Mouse (Mus musculus): ENCODE measurements around the gene Apc2. TPM values are rescaled to one million over a fixed set of nuclear protein-coding genes. Genes with fewer than 3 reads are reported as not detected.
A peak's percentile ranks its signal among the peaks of the same experiment; 100 is the strongest.

The Apc2 gene
- total and polyA plus RNA-seq, 3 experiments = 0.07 to 0.13 TPM; not detected in 1

DNA sequence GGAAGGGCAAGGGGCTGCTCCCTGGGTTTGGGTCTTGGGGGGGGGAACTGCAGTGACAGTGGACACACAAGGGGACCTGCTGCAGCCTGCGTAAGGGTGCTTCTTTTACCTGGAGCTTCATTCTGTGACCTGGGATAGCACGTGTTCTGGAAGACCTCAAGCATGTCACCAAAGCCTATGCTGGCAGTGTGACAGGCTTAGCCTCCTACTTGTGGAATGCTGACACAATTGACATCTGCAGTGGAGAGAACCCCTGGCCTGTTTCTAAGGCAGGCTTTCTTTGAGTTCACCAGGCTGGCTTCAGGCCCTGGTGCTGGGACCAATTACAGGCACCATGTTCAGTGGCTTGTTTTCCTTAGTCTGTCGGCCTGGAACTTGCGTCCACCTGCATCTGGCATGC lies 1.5 kb upstream of the Apc2 start:
- peaks cover 17% of the 10 kb centered on the region for H3K79me2 ChIP-seq (replicated peaks; ENCODE audit: control insufficient read depth, extremely low read depth, insufficient read depth, poor library complexity, severe bottlenecking)
- no peak overlapping the region for H3K27ac ChIP-seq (ENCODE audit: insufficient read depth, low read depth)
- H3K4me3 ChIP-seq (replicated peaks in 1 of 3; ENCODE audit: low read depth in 2 of 3, low read length in 2 of 3, poor library complexity in 1 of 3) = peak overlapping the region in 2 of 3 experiments; percentile 77 to 99
- peaks cover 1% of the 10 kb centered on the region for H3K9me3 ChIP-seq (replicated peaks; ENCODE audit: low read length)
- peak overlapping the region; percentile 72; the same call in 1 of the 2 replicates for H3K4me2 ChIP-seq (ENCODE audit: insufficient read depth, low read depth, poor library complexity, severe bottlenecking)
- H3K36me3 ChIP-seq (replicated peaks in 1 of 2; ENCODE audit: control insufficient read depth in 1 of 2, insufficient read depth in 1 of 2, low read length in 1 of 2) = peaks cover 18 to 30% of the 10 kb centered on the region in 2 experiments
- TF ChIP-seq ZKSCAN1 (IDR thresholded peaks at IDR 0.05; ENCODE audit: borderline replicate concordance, low read depth, low read length) (no peak), SMC3 (IDR thresholded peaks at IDR 0.05; ENCODE audit: low read depth, low read length) (no peak), NELFE (IDR thresholded peaks at IDR 0.05; ENCODE audit: low read depth, low read length) (no peak), CHD2 (IDR thresholded peaks at IDR 0.05; ENCODE audit: low read length) (no peak), ELF1 (IDR thresholded peaks at IDR 0.05; ENCODE audit: low read depth, low read length) (no peak), MEF2A (IDR thresholded peaks at IDR 0.05; ENCODE audit: borderline replicate concordance, low read depth, low read length) (no peak), ETS1 (conservative IDR thresholded peaks at IDR 0.05; ENCODE audit: low read depth, low read length) (no peak), MXI1 (IDR thresholded peaks at IDR 0.05; ENCODE audit: low read depth, low read length) (no peak), JUND (conservative IDR thresholded peaks at IDR 0.05; ENCODE audit: low read depth, low read length) (no peak), TCF12 (IDR thresholded peaks at IDR 0.05; ENCODE audit: low read depth, low read length) (no peak), HCFC1 (IDR thresholded peaks at IDR 0.05; ENCODE audit: low read depth, low read length) (no peak), E2F4 (IDR thresholded peaks at IDR 0.05; ENCODE audit: insufficient replicate concordance, low read depth, low read length) (no peak)
- dilution Hi-C loops (cut with MboI; ENCODE audit: extremely low pct_ligation_motif_present, extremely low pct_unique_long_range_greater_than_20kb, low sequenced_read_pairs) (no loop called here), in situ Hi-C loops (cut with MboI; ENCODE audit: low pct_ligation_motif_present, low pct_unique_long_range_greater_than_20kb, low sequenced_read_pairs) (no loop called here)
- H3K4me1 ChIP-seq (ENCODE audit: control insufficient read depth in 1 of 2, insufficient read depth in 2 of 2) = peaks cover 8 to 33% of the 10 kb centered on the region in 2 experiments; a peak in 3 of 4 replicates
- peak overlapping the region; percentile 94; the same call in 1 of the 2 replicates for H3K9ac ChIP-seq (ENCODE audit: insufficient read depth, low read depth)
- peaks cover 7% of the 10 kb centered on the region for H3K27me3 ChIP-seq (replicated peaks)
- no peak for DNase-seq (ENCODE audit: extremely low read depth)

DNA sequence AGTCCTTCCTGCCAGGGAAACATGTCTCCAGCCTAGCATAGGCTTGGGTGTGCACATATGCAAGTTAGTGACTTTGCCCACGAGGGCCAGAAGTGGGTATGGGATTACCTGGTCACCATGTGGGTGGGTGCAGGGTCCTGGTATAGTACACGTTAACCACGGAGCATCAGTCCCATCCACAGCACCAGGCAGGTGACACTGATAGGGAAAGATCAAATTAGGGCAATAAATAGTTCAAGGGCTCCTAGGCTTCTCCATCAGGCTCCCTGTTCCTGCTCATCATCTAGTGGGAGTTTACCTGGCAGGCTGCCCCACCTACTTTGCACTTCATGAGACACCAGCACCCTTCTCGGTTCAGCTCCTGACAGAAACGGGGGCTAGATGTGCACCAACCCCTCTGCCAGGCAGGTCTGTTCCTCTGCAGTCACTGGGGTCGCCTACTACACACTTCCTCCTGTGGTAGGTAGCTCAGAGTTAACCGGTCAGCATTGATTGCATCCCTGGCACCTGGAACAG lies 931 bp upstream of the Apc2 start:
- H3K4me1 ChIP-seq (ENCODE audit: control insufficient read depth in 1 of 2, insufficient read depth in 2 of 2) = peaks cover 8 to 33% of the 10 kb centered on the region in 2 experiments; a peak in 3 of 4 replicates
- peak; percentile 54; the same call in 1 of the 2 replicates for TF ChIP-seq ZMIZ1 (IDR thresholded peaks at IDR 0.05; ENCODE audit: low read depth, low read length)
- peak; percentile 98 for TF ChIP-seq POLR2AphosphoS2 (IDR thresholded peaks at IDR 0.05; ENCODE audit: low read depth, low read length)
- peak; percentile 33; the same call in 1 of the 2 replicates for TF ChIP-seq NELFE (IDR thresholded peaks at IDR 0.05; ENCODE audit: low read depth, low read length)
- peak; percentile 67 for TF ChIP-seq POLR2A (IDR thresholded peaks at IDR 0.05; ENCODE audit: low read depth, low read length)
- TF ChIP-seq MAZ (IDR thresholded peaks at IDR 0.05; ENCODE audit: low read depth, low read length) = no peak
- TF ChIP-seq ELF1 (IDR thresholded peaks at IDR 0.05; ENCODE audit: low read depth, low read length) = 0 out of 2 replicates have a peak, but pooled peaks have one; percentile 16
- in situ Hi-C loops (cut with MboI; ENCODE audit: low pct_ligation_motif_present, low pct_unique_long_range_greater_than_20kb, low sequenced_read_pairs) = no loop called here
- H3K27me3 ChIP-seq (replicated peaks) = peaks cover 12% of the 10 kb centered on the region
- peaks cover 17% of the 10 kb centered on the region for H3K79me2 ChIP-seq (replicated peaks; ENCODE audit: control insufficient read depth, extremely low read depth, insufficient read depth, poor library complexity, severe bottlenecking)
- H3K27ac ChIP-seq (ENCODE audit: insufficient read depth, low read depth) = no peak overlapping the region
- H3K4me2 ChIP-seq (ENCODE audit: insufficient read depth, low read depth, poor library complexity, severe bottlenecking) = no peak overlapping the region
- dilution Hi-C loops (cut with MboI; ENCODE audit: extremely low pct_ligation_motif_present, extremely low pct_unique_long_range_greater_than_20kb, low sequenced_read_pairs) = no loop called here
- peaks cover 18 to 29% of the 10 kb centered on the region in 2 experiments for H3K36me3 ChIP-seq (replicated peaks in 1 of 2; ENCODE audit: control insufficient read depth in 1 of 2, insufficient read depth in 1 of 2, low read length in 1 of 2)
- no peak overlapping the region for H3K4me3 ChIP-seq (replicated peaks in 1 of 3; ENCODE audit: low read depth in 2 of 3, low read length in 2 of 3, poor library complexity in 1 of 3)
- no peak for DNase-seq (ENCODE audit: extremely low read depth)
- H3K9me3 ChIP-seq (replicated peaks; ENCODE audit: low read length) = no peaks in the 10 kb centered on the region
- H3K9ac ChIP-seq (ENCODE audit: insufficient read depth, low read depth) = no peak overlapping the region
